Mouse (Mus musculus): ENCODE measurements around the gene Cntnap3.

- TF ChIP-seq CTCF (IDR thresholded peaks at IDR 0.05 in 2 of 3, conservative IDR thresholded peaks at IDR 0.05 in 1 of 3; ENCODE audit: control insufficient read depth in 1 of 3, insufficient read depth in 1 of 3, low read depth in 2 of 3, low read length in 3 of 3, poor library complexity in 1 of 3, severe bottlenecking in 1 of 3), result no peak
- TF ChIP-seq EP300 (IDR thresholded peaks at IDR 0.05; ENCODE audit: low read depth in 1 of 2, low read length in 2 of 2), result peak in 1 of 2 experiments; percentile 61; a peak in 2 of 4 replicates
- peak; percentile 80; the same call in 1 of the 2 replicates for TF ChIP-seq TCF12 (IDR thresholded peaks at IDR 0.05; ENCODE audit: low read depth, low read length)
- no peak for TF ChIP-seq MAX (IDR thresholded peaks at IDR 0.05; ENCODE audit: low read length)
- no peak for TF ChIP-seq GABPA (IDR thresholded peaks at IDR 0.05; ENCODE audit: low read depth, low read length)
- TF ChIP-seq BHLHE40 (IDR thresholded peaks at IDR 0.05; ENCODE audit: borderline replicate concordance, low read depth, low read length), result no peak
- TF ChIP-seq ZKSCAN1 (IDR thresholded peaks at IDR 0.05; ENCODE audit: low read depth, low read length), result no peak
- no peak for TF ChIP-seq MYC (IDR thresholded peaks at IDR 0.05; ENCODE audit: low read depth, low read length)
- TF ChIP-seq GATA1 (IDR thresholded peaks at IDR 0.05; ENCODE audit: low read depth, low read length), result peak; percentile 75
- no peak for TF ChIP-seq POLR2A (IDR thresholded peaks at IDR 0.05; ENCODE audit: control insufficient read depth in 1 of 2, insufficient read depth in 1 of 2, low read depth in 1 of 2, low read length in 2 of 2, poor library complexity in 1 of 2)
- 0 out of 2 replicates have a peak, but pooled peaks have one; percentile 43 for TF ChIP-seq ETS1 (IDR thresholded peaks at IDR 0.05; ENCODE audit: low read depth, low read length)
- TF ChIP-seq POLR2AphosphoS2 (IDR thresholded peaks at IDR 0.05; ENCODE audit: low read length), result no peak
- no peak for TF ChIP-seq SIN3A (IDR thresholded peaks at IDR 0.05; ENCODE audit: low read length)
- TF ChIP-seq UBTF (IDR thresholded peaks at IDR 0.05; ENCODE audit: borderline replicate concordance, insufficient read depth, low read depth, low read length), result no peak
These were observed 171.5 kb downstream of the Cntnap3 start for GRCm38 (mm10) chr13:64732244-64732643.

Measured in MEL (cell line).